Mouse (Mus musculus): ENCODE results near the gene Dazl. TPM values are rescaled to one million over a fixed set of nuclear protein-coding genes. Genes with fewer than 3 reads are reported as not detected.

The Dazl gene
- total and polyA plus RNA-seq, 2 experiments, result 0.09 TPM; not detected in 1

- no peak for DNase-seq (ENCODE audit: extremely low read depth, low read depth, low spot score)
- no peak for TF ChIP-seq CTCF (IDR thresholded peaks at IDR 0.05; ENCODE audit: low read depth, low read length)
- no peak overlapping the region for H3K9ac ChIP-seq (ENCODE audit: low read depth, low read length)
- no peaks in the 10 kb centered on the region for H3K4me1 ChIP-seq (ENCODE audit: control insufficient read depth, insufficient read depth, low read length)
- no peak overlapping the region for H3K4me3 ChIP-seq (ENCODE audit: insufficient read depth, low read depth, low read length)
- no peaks in the 10 kb centered on the region for H3K36me3 ChIP-seq (ENCODE audit: control insufficient read depth, insufficient read depth, low read length)
- H3K27ac ChIP-seq (replicated peaks; ENCODE audit: insufficient read depth, low read depth, low read length), result no peak overlapping the region
- no peaks in the 10 kb centered on the region for H3K79me2 ChIP-seq (ENCODE audit: control insufficient read depth, insufficient read depth, low read length)
- H3K27me3 ChIP-seq (ENCODE audit: control insufficient read depth, insufficient read depth, low read length), result no peaks in the 10 kb centered on the region
- WGBS, result 55% methylated on average over 9 of the region's 9 CpGs
Observed at GRCm38 (mm10) chr17:50236702-50237435, 56.6 kb downstream of the Dazl start.

GRCm38 (mm10) chr17:50235943-50236701 lies 57.3 kb downstream of the Dazl start:
- H3K36me3 ChIP-seq (ENCODE audit: control insufficient read depth, insufficient read depth, low read length), result no peaks in the 10 kb centered on the region
- H3K27me3 ChIP-seq (ENCODE audit: control insufficient read depth, insufficient read depth, low read length), result no peaks in the 10 kb centered on the region
- no peaks in the 10 kb centered on the region for H3K79me2 ChIP-seq (ENCODE audit: control insufficient read depth, insufficient read depth, low read length)
- H3K27ac ChIP-seq (replicated peaks; ENCODE audit: insufficient read depth, low read depth, low read length), result no peak overlapping the region
- no peak overlapping the region for H3K9ac ChIP-seq (ENCODE audit: low read depth, low read length)
- H3K4me1 ChIP-seq (ENCODE audit: control insufficient read depth, insufficient read depth, low read length), result no peaks in the 10 kb centered on the region
- 69% methylated on average over 13 of the region's 13 CpGs for WGBS
- H3K4me3 ChIP-seq (ENCODE audit: insufficient read depth, low read depth, low read length), result no peak overlapping the region
- TF ChIP-seq CTCF (IDR thresholded peaks at IDR 0.05; ENCODE audit: low read depth, low read length) (no peak), POLR2A (IDR thresholded peaks at IDR 0.05; ENCODE audit: extremely low read depth, insufficient read depth, low read length) (no peak)
- DNase-seq (ENCODE audit: extremely low read depth, low read depth, low spot score), result no peak

GRCm38 (mm10) chr17:50233956-50234355 lies 59.5 kb downstream of the Dazl start:
- H3K4me3 ChIP-seq (ENCODE audit: insufficient read depth, low read depth, low read length), result no peak overlapping the region
- no peak for TF ChIP-seq CTCF (IDR thresholded peaks at IDR 0.05; ENCODE audit: low read depth, low read length)
- no peak for TF ChIP-seq POLR2A (IDR thresholded peaks at IDR 0.05; ENCODE audit: extremely low read depth, insufficient read depth, low read length)
- H3K27me3 ChIP-seq (ENCODE audit: control insufficient read depth, insufficient read depth, low read length), result no peaks in the 10 kb centered on the region
- H3K9ac ChIP-seq (ENCODE audit: low read depth, low read length), result no peak overlapping the region
- no peak overlapping the region for H3K27ac ChIP-seq (replicated peaks; ENCODE audit: insufficient read depth, low read depth, low read length)
- no peaks in the 10 kb centered on the region for H3K79me2 ChIP-seq (ENCODE audit: control insufficient read depth, insufficient read depth, low read length)
- H3K4me1 ChIP-seq (ENCODE audit: control insufficient read depth, insufficient read depth, low read length), result no peaks in the 10 kb centered on the region
- DNase-seq (ENCODE audit: extremely low read depth, low read depth, low spot score), result no peak
- no peaks in the 10 kb centered on the region for H3K36me3 ChIP-seq (ENCODE audit: control insufficient read depth, insufficient read depth, low read length)
- WGBS, result 90% methylated on average over 5 of the region's 5 CpGs

GRCm38 (mm10) chr17:50232821-50233220 lies 60.6 kb downstream of the Dazl start:
- Histone ChIP-seq H3K4me3 (ENCODE audit: insufficient read depth, low read depth, low read length) (no peak overlapping the region), H3K27ac (replicated peaks; ENCODE audit: insufficient read depth, low read depth, low read length) (no peak overlapping the region), H3K9ac (ENCODE audit: low read depth, low read length) (no peak overlapping the region), H3K36me3 (ENCODE audit: control insufficient read depth, insufficient read depth, low read length) (no peaks in the 10 kb centered on the region), H3K27me3 (ENCODE audit: control insufficient read depth, insufficient read depth, low read length) (no peaks in the 10 kb centered on the region), H3K79me2 (ENCODE audit: control insufficient read depth, insufficient read depth, low read length) (no peaks in the 10 kb centered on the region), H3K4me1 (ENCODE audit: control insufficient read depth, insufficient read depth, low read length) (no peaks in the 10 kb centered on the region)
- WGBS, result 95% methylated on average over 11 of the region's 11 CpGs
- TF ChIP-seq POLR2A (IDR thresholded peaks at IDR 0.05; ENCODE audit: extremely low read depth, insufficient read depth, low read length) (no peak), CTCF (IDR thresholded peaks at IDR 0.05; ENCODE audit: low read depth, low read length) (no peak)
- DNase-seq (ENCODE audit: extremely low read depth, low read depth, low spot score), result no peak

GRCm38 (mm10) chr17:50231206-50231605 lies 62.2 kb downstream of the Dazl start:
- Histone ChIP-seq H3K9ac (ENCODE audit: low read depth, low read length) (no peak overlapping the region), H3K27me3 (ENCODE audit: control insufficient read depth, insufficient read depth, low read length) (no peaks in the 10 kb centered on the region)
- DNase-seq (ENCODE audit: extremely low read depth, low read depth, low spot score), result no peak

GRCm38 (mm10) chr17:50229534-50229933 lies 63.9 kb downstream of the Dazl start:
- H3K27ac ChIP-seq (replicated peaks; ENCODE audit: insufficient read depth, low read depth, low read length), result no peak overlapping the region
- WGBS, result 82% methylated on average over 4 of the region's 4 CpGs
- no peaks in the 10 kb centered on the region for H3K4me1 ChIP-seq (ENCODE audit: control insufficient read depth, insufficient read depth, low read length)
- H3K79me2 ChIP-seq (ENCODE audit: control insufficient read depth, insufficient read depth, low read length), result no peaks in the 10 kb centered on the region
- H3K9ac ChIP-seq (ENCODE audit: low read depth, low read length), result no peak overlapping the region
- H3K4me3 ChIP-seq (ENCODE audit: insufficient read depth, low read depth, low read length), result no peak overlapping the region
- no peak for TF ChIP-seq POLR2A (IDR thresholded peaks at IDR 0.05; ENCODE audit: extremely low read depth, insufficient read depth, low read length)
- no peak for TF ChIP-seq CTCF (IDR thresholded peaks at IDR 0.05; ENCODE audit: low read depth, low read length)
- H3K27me3 ChIP-seq (ENCODE audit: control insufficient read depth, insufficient read depth, low read length), result no peaks in the 10 kb centered on the region
- H3K36me3 ChIP-seq (ENCODE audit: control insufficient read depth, insufficient read depth, low read length), result no peaks in the 10 kb centered on the region
- DNase-seq (ENCODE audit: extremely low read depth, low read depth, low spot score), result no peak

More at GRCm38 (mm10) chr17:50231206-50231605, 62.2 kb downstream of the Dazl start:
- no peak overlapping the region for H3K27ac ChIP-seq (replicated peaks; ENCODE audit: insufficient read depth, low read depth, low read length)
- TF ChIP-seq CTCF (IDR thresholded peaks at IDR 0.05; ENCODE audit: low read depth, low read length) (no peak), POLR2A (IDR thresholded peaks at IDR 0.05; ENCODE audit: extremely low read depth, insufficient read depth, low read length) (no peak)
- H3K79me2 ChIP-seq (ENCODE audit: control insufficient read depth, insufficient read depth, low read length), result no peaks in the 10 kb centered on the region
- H3K36me3 ChIP-seq (ENCODE audit: control insufficient read depth, insufficient read depth, low read length), result no peaks in the 10 kb centered on the region
- no peak overlapping the region for H3K4me3 ChIP-seq (ENCODE audit: insufficient read depth, low read depth, low read length)
- no peaks in the 10 kb centered on the region for H3K4me1 ChIP-seq (ENCODE audit: control insufficient read depth, insufficient read depth, low read length)
- 87% methylated on average over 8 of the region's 8 CpGs for WGBS

Other genes with a start within 250 kb of the Dazl start
- 3.1 and 3.9 TPM in 2 replicates for gene Rftn1, start 103.0 kb downstream of the Dazl start, total RNA-seq (2014; rRNA removed)
- 1.6 and 2.6 TPM in 2 replicates for gene Rftn1, start 103.0 kb downstream of the Dazl start, polyA plus RNA-seq (2012; rRNA removed)
- gene Plcl2, start 215.8 kb upstream of the Dazl start, total RNA-seq (2014; rRNA removed), result 11.8 and 12.4 TPM in 2 replicates
- gene Plcl2, start 215.8 kb upstream of the Dazl start, polyA plus RNA-seq (2012; rRNA removed), result 3.6 and 4.2 TPM in 2 replicates

All from liver, adult 2 months (tissue).